Mouse (Mus musculus) heart, postnatal 4 days (tissue): Measurements from ENCODE around the gene Tomm34. TPM values are rescaled to one million over a fixed set of nuclear protein-coding genes. Genes with fewer than 3 reads are reported as not detected.
A peak's percentile ranks its signal among the peaks of the same experiment; 100 is the strongest.
"Not testable (repeated sequence)": the region's sequence is repeated elsewhere in the genome, so short reads cannot be mapped to it uniquely, and the experiment has no call there.

ENCODE experiments used
- DNase-seq: peaks from one replicate; pipeline ENCODE4 v3.0.0; 2021
- total RNA-seq, 2 experiments: library from RNA; stranded (reverse); gene quantifications; 2 replicates each; pipeline ENCODE4 v1.2.3; 2021

The Tomm34 gene
- total RNA-seq, 2 experiments from 2014 or later, result 28.0 to 28.7 TPM

DNA sequence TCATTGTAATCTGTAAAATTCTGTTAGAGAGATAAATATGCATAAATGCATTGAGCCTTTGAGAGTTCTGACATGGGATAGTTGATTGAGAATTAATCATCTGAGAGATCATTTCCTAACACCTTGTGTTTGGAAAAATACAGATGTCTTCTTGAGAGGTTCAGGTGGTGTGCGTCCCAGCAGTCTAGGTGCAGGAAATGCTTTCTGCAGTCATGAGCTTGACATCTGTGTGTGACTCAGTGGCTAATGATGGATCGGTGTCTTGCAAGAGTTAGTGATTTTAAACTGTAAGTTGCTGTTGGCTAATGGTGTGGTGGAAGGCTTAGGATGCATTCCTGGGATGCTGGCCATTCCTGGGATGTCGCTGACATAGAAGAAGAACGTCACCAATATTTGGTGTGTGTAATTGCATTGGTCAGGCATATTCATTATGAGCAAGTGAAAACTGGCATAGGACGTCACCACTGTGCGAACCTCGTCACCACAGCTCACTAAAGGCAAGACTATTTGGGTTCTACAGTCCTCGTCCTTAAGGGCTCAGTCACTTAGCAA, 6.0 kb upstream of the Tomm34 start:
- DNase-seq, result no peak

DNA sequence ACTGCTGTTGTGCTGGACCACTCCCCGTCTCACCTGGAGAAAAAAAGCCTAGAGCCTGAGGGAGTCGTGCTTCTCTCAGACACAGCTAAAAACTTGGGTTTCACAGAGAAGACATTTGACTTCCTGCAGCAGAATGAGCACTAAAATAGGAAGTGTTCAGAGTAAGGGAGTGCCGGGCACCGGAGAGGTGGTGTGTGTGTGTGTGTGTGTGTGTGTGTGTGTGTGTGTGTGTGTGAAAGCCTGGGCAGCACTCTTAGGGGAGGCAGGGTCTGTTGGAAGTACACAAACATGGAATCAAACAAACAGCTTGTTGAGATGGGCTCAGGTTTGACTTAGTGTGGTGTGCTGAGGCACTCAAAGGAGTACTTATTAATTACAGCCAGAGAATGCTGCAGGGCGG, 4.1 kb upstream of the Tomm34 start:
- no peak for DNase-seq

DNA sequence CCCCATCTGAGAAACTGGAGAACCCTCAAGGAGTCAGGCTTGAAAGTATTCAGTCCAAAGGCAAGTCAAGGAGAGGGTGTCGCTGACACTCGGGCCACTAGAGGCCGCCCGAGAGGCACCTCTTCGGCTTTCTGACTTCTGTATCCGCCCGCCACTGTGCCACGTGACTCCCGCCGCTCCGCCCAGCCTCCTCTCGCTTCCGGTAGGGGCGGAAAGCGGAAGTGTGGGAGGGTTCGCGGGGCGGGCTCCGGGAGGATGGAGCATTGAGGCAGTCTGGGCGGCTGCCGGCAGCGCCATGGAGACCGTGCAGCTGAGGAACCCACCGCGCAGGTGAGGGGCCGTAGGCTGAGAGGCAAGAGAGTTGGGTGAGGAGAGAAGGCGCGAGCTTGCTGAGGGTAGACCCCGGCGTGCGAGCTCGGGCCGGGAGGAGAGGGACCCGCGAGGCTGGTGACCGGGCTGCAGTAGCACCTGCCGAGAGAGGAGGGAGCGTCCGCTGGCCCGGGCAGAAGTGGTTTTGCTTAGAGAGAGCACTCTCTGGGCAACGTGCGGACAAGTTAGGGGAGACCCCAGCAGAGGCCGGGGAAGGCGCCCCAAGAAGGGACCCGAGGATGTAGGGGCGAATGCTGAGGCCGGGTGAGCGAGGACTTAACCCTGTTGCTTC, 3.1 kb upstream of the Tomm34 start:
- DNase-seq, result peak; percentile 99

DNA sequence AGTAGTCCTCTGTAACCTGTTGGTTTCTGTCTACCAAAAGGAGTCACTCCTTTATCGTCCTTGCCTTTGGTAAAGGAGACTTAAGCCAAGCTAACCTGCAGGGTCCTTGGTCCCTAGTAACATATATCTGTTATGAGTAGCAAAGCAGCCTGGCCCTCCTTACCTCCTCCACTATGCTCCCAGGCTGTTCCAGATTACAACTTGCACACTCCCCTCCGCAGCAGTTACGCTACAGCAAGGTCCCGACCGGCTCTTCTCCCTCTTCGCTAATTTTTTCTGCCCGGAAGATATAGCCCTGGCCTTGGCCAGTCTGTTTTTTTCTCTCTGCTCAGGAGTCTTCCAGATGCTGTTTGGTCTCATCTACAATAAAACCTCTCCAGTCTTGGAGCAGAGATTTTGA, 2.2 kb upstream of the Tomm34 start:
- DNase-seq, result no peak

DNA sequence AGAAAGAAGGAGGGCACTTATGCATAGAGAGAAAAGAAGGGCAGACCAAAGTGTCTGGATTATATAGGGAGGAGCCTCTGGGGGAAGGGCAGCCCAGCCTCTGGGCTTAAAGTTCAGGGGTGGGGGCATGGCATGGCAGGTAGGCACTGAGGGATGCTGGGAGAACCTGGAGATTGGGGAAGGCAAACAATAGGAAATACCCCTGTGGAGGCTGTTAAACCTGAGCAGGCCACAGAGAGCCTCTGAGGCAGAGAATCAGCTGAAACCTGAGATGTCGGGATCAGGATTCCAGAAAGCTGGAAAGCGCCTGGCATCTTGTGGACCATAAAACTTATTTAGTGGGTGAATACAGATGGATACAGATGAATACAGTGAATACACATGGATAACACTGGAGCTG, 1.1 kb upstream of the Tomm34 start:
- no peak for DNase-seq

DNA sequence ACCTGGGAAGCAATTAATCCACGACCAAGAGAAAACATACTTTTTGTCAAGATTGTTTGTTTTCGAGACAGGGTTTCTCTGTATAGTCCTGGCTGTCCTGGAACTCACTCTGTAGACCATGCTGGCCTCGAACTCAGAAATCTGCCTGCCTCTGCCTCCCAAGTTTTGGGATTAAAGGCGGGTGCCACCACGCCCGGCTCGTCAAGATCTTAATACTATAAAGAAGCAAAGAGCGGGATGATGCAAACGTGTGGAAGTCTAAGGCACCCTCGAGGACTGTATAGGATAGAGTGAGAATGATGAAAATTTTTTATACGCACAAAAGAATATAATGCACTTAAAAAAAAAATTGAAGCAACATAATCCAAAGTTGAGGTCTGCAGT, 460 bp upstream of the Tomm34 start:
- DNase-seq, result not testable (repeated sequence)

DNA sequence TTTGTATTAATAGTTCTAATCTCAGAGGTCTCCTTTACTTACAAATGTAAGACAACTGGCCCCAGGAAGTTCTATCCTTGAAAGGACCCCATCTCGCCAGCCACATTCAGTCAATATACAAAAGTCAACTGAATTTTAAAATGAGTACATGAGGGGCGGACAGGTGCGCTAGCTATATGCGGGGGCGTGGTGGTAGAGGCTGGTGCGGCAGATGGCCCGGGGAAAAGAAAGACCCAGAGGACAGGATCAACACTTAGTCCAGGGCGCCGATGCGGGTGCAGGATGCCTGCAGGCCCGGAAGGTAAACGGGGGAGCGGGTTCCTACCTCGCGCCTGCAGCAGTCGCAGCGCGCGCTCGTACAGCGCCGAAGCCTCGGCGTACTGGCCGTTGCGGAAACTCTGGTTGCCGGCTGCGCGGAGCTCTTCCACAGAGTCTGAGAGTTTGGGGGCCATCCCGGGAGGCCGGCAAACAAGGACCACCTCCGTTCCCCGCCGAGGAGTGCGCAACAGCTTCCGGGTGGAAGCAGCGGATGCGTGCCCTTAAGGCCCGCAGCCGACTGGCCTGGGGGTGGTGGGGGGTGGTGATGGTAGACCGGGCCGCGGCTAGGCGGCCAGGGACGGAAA, 716 bp downstream of the Tomm34 start, which contains the start of gene Stk4:
Stk4 (plus strand) TSS at position 181 of the 623 bp plus-strand sequence.
- no peak for DNase-seq

DNA sequence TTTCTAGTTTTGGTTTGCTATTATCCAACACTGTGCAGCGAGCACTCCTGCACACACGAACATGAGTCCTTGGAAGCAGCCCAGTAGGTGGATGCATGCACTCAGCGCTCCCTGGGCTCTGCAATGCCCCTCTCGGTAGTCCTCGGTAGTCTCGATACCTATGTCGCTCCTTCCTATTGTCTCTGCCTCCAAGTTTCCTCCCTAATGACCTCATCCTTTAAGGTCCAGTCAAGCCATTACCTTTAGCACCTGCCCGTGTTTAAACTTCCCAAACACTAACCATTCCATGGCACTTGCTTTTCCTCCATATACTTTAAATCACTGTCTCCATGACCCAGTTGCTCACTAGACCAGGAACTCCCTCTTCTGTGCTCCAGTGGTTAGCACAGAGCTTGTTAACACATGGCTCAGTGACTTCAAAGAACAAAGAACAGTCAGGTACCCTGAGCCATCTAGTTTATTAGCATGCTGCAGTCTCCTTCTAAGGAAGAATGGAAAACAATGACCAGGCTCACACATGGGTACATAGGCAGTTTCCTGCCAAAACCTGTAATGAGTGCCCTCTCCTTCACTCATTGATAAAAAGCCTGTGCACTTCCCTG, 11.2 kb downstream of the Tomm34 start:
- no peak for DNase-seq

DNA sequence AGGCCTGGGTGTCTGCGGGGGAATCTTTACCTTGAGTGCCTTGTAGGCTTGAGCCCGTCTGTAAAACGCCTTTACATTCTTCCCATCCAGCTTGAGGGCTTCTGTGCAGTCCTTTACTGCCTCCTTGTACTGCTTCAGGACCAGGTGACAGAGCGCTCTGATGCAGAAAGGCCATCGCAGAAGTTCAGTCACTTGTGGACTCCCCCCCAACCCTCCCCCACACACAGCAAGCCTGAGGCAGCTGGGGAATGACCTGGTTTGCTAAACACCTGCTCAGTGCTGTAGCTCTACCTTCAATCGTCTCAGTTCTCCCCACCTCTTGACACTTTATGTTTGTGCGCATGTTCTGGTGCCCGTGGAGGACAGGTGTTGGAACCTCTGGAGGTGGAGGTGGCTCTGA, 16.3 kb downstream of the Tomm34 start:
- DNase-seq, result no peak

DNA sequence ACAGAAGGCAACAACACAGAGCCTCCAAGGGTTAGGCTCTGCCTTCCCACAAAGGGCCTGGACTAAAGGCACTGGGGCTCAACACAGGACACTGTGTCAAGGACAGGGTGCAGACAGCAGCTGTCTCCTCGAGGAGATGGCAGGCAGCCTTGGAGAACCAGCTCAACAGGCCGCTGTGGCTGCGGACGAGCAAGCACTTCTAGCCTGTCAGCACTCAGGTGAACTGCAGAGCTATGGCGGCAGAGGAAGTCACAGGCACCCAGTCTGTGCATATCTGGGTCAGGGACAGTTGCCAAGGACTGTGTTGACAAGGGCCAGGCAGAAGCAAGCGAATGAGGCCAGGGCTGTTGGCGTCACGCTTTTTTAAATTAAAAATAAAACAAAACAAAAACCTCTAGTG, 17.2 kb downstream of the Tomm34 start:
- peak; percentile 80 for DNase-seq

DNA sequence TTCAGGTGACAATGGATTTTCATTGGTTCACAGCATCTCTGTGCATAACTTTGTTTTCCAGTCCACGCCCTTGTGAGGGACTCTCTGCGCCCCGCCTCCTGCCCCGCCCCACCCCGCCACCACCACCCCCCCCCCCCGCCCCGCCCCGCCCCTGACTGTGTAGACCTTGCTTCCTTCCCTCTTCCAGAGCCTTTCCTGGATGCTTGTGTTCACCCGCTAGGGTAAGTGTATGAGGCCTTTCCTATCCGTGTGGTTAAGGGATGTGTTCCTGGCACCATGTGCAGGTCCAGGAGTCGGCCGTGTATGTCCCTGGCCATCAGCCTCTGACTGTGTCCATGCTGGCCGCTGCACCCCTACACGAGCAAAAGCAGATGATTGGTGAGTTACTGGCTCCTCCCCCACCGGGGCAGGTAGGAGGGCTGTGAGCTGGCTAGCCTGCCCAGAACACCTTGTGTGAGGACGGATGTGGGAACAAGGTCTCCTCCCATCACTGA, 23.7 kb downstream of the Tomm34 start:
- DNase-seq, result no peak

DNA sequence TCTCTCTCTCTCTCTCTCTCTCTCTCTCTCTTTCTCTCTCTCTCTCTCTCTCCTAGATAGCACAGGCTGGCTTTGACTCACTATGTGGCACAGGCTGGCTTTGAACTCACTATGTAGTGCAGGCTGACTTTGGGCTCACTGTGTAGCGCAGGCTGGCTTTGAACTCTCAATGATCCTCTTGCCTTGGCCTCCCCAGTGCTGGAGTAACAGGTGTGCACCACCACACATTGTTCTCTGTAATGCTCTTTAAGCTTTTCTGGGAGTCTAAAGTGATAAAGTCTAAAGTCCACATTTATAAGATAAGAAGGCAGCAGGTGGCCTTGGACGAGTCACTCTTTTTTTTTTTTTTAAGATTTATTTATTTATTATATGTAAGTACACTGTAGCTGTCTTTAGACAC, 29.4 kb downstream of the Tomm34 start:
- no peak for DNase-seq

DNA sequence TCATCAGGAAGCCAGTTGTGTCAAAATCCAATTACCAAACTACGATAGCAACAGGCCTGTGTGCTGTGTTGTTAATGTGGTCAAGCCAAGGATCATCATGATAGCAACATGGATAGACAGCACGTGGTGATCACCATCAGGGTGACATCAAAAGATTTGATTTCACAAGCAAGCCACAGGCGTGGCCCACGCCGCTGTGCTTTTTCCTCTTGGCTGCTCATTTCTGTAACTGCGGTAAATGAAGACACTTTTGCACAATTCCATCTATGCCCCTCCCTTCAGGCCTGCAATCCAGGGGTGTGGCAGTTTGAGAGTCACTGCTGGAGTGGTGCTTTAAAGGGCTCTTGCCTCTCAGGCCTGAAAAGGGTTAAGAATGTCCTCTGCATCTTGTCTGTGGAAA, 30.0 kb downstream of the Tomm34 start:
- DNase-seq, result no peak

DNA sequence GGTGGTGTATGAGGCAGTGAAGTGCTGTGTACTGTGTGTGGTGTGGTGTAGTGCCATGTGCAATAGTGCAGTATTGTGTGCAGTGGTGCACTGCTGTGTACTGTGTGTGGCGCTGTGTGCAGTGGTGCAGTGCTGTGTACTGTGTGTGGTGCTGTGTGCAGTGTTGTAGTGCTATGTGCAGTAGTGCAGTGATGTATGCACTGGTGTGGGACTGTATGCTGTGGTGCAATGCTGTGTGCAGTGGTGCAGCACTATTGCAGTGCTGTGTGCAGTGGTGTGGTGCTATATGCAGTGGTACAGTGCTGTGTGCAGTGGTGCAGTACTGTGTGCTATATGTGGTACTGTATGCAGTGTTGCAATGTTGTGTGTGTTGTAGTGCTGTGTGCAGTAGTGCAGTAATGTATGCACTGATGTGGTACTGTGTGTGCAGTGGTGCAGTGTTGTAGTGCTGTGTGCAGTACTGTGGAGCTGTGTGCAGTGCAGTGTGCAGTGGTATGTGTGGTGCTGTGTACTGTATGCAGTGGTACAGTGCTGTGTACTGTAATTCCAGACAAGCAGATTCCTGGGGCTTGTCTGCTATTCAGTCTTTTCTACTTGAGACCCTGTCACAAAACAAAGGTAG, 32.5 kb downstream of the Tomm34 start:
- no peak for DNase-seq

DNA sequence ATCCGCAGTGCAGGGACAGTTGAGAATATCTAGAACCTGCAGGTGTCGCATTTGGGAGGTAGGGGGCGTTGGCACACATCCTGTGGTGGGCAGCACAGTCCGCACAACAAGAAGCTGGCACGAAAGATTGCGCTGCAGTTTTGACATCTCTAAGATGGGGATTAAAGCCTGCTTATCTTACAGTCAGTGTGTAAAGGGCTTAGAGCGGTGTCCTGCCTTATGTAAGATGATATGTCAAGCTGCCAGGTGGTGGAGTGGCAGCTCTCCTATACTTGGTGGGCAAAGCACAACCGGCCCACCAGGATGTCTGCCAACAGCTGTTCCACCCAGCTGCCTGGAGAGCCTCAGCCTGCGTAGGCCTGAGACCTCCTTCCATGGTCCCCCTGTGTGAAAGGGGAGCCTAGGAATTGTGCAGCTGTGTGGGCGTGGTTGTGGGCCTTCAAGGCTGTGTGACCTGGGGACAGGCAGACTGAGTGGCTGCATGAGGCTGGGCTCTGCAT, 34.4 kb downstream of the Tomm34 start:
- DNase-seq, result no peak

DNA sequence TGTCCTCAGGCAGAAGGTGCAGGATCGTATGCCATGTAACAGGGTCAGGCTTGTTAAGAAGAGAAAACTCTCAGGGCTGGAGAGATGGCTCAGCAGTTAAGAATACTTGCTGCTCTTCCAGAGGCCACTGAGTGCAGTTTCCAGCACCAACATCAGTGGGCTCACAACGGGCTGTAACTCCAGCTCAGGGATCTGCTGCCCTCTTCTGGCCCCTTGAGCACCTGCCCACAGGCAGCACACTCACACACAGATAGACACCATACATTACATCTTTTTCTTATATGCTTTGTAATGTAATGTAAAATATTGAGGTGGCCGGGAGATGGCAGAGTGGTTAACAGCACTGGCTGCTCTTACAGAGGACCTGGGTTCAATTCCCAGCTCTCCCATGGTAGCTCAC, 38.0 kb downstream of the Tomm34 start:
- no peak for DNase-seq

DNA sequence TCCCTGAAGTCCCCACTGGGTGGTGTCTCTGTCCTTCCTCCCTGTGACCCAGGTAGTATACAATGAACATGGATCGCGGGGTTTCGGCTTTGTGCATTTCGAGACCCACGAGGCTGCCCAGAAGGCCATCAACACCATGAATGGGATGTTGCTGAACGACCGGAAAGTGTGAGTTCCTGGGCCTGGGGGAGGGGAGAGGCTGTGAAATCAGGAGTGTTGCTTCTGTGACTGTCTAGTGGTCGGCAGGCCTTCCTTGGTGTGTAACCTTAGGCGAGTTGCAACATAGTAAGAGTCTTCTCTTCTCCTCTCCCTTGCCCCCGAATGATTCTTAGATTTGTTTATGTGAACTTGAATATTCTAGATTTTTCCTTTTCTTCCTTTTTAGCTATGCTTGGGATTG, 39.8 kb downstream of the Tomm34 start:
- DNase-seq, result no peak

DNA sequence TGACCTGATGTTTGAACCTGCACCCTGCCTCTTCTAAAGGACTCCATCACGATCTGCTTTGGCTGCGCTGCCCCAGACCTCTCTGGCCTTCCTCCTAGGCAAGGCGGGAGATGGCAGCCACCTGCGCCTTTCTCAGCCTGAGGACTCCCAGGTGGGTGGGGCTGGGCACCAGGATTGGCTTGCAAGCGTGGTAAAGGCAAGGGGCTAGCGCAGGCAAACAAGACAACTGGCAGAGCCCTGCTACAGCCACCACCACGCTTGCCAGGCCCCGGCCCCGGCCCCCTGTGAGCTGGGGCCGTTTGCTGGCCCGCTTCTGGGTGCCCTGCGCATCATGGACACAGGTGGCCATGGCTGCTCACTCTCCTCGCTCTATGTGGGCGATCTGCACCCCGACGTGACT, 45.8 kb downstream of the Tomm34 start, which contains the start of gene Pabpc1l:
Pabpc1l (plus strand) TSS at position 301 of the 400 bp plus-strand sequence.
- no peak for DNase-seq

DNA sequence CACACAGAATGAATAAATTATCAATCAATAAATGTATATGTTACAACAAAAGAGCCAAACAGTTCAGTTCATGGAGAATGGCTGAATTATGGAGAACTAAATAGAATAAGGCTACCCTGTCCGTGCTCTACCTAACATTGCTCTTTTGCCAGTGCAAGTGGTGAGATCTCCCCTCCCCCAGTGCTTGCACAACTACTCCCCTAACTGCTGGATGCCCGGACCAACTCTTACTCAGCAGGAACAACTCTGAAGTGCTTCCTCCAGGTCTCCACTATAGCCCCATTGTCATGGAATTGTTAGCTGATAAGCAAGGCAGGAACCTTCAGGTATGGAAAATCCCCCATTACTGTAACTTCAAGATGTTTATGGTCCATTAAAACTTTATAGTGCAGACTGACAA, 48.9 kb downstream of the Tomm34 start:
- no peak for DNase-seq

DNA sequence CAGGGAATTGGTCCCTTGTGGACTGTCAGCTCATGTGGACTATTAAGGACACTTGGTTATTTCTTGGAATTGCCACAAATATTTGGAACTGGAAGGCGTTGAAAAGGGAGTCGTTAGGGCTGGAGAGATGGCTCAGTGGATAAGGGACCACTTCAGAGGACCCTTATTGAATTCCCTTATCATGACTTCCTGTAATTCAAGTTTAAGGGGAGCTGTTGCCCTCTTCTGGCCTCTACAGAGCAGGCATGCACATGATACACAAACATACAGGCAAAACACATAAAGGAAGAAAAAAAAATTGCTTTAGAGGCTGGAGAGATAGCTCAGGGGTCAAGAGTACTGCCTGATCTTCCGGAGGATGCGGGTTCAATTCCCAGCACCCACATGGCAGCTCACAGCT, 51.0 kb downstream of the Tomm34 start:
- DNase-seq, result no peak

DNA sequence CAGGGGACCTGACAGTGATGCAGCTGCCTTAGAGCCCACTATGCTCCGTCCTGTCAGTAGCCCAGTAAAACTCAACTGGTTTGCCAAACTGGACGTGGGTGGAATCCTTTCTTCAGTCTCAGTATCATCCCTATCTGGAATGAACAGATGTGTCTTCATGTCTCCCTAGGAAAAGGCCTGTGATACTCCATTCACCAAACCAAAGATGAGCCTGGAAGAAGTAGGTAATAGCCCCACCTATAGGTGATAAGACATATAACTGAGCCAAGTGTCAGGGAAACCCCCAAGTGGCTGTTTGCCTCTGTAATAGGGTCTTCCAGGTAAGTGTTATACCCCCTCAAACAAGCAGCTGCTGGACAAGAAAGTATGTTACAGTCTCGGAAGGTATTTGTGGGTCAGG, 52.1 kb downstream of the Tomm34 start:
- no peak for DNase-seq

DNA sequence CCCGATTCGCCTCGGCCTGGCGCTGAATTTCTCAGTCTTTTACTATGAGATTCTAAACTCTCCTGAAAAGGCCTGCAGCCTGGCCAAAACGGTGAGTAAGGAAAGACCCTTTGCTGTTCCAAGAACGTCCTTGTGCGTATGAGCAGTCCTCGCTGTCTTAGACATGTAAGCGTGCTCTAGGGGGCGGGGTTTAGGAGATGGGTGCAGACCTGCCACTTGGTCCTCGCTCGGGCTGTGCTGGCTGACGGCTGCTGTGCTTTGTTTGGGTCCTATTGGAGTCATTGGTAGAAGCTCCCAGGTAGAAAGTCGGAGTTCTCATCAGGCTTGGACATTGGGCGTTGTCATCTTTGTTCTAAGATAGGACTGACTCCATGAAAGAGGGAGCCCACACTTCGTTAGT, 55.7 kb downstream of the Tomm34 start:
- DNase-seq, result no peak

DNA sequence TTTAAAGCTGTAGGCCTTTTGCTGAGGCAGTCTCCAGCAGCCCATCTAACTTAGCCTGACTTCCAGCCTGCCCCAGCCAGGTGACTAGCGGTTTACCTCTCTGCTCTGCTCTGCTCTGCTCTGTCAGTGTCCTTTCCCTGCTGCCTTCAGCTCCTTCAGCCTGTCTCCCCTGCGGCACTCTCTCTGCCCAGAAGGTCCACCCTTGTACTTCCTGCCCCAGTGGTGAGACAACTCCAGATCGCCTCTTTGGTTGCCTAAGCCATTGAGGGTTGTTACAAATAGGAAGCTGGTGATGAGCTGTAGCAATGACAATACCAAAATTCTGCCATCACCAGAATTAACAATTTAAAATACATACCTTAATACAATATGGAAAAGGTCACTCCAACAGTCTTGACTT, 60.0 kb downstream of the Tomm34 start:
- no peak for DNase-seq
